18 mouse cellular contexts compared by ENCODE assay signal in genomic region chr2:143565062-143565461, GRCm38 (mm10). TPM values are rescaled to one million over a fixed set of nuclear protein-coding genes. Genes with fewer than 3 reads are reported as not detected.
"Had no signal": no experiment of that assay in that cellular context is flagged by ENCODE, and none has a peak within 500 bp of the region (broad histone marks: within the 10 kb centered on the region; RNA-seq: fewer than 3 reads in every experiment).

No protein-coding gene starts in this region.

- H3K9me3 ChIP-seq: neural tube, embryonic 13.5 days; neural tube, embryonic 15.5 days; stomach, embryonic 15.5 days had no signal

- H3K4me2 ChIP-seq: neural tube, embryonic 13.5 days; neural tube, embryonic 15.5 days; stomach, embryonic 15.5 days had no signal

- H3K4me3 ChIP-seq: neural tube, embryonic 13.5 days; neural tube, embryonic 15.5 days; stomach, embryonic 15.5 days had no signal

- H3K9ac ChIP-seq: neural tube, embryonic 13.5 days; neural tube, embryonic 15.5 days; stomach, embryonic 15.5 days had no signal

- H3K36me3 ChIP-seq: neural tube, embryonic 13.5 days; neural tube, embryonic 15.5 days; stomach, embryonic 15.5 days had no signal

- DNase-seq: retina, postnatal 1 day; right cerebral cortex, adult 18-20 months; right cerebral cortex, postnatal 14 days; right cerebral cortex, postnatal 25 days; right cerebral cortex, postnatal 4 days; spleen, adult 18-20 months; thymus, adult 18-20 months; thymus, adult 2 months; thymus, postnatal 14 days; thymus, postnatal 25 days; thymus, postnatal 36 days; thymus, postnatal 4 days had no signal

- H3K27ac ChIP-seq: neural tube, embryonic 13.5 days; neural tube, embryonic 15.5 days; stomach, embryonic 15.5 days; stomach, postnatal 0 days had no signal

- H3K4me1 ChIP-seq: neural tube, embryonic 13.5 days; neural tube, embryonic 15.5 days; stomach, embryonic 15.5 days had no signal

- H3K27me3 ChIP-seq: neural tube, embryonic 13.5 days; neural tube, embryonic 15.5 days; stomach, embryonic 15.5 days had no signal

RNA-seq across cellular contexts. Expression of gene Pcsk2, which starts 19.1 kb away (rescaled TPM):
- polyA plus RNA-seq: spleen, adult 2 months; thymus, postnatal 0 days had no signal
